Mouse (Mus musculus): ENCODE measurements around the gene Ccdc8. TPM values are rescaled to one million over a fixed set of nuclear protein-coding genes. Genes with fewer than 3 reads are reported as not detected.
A peak's percentile ranks its signal among the peaks of the same experiment; 100 is the strongest.

Gene Ccdc8
- total RNA-seq, 1 experiment from 2014 or later, result 0.38 TPM

DNA sequence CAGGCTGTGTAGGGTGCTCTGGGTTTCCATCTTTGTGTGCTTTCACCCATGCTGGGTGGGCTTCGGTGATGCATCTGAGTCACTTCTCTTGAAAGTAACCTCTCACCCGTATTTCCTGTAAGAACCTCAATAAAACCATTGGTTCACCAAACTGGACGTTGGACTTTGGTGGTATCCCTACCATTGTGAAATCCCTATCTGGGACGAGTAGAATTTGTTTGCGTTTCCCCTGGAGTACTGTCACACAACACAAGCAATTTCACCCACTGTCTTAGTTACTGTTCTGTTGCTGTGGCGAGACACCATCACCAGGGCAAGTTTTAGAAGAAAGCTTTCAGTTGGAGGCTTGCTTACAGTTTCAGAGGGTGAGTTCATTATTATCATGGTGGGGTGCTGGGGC is 24.1 kb upstream of the Ccdc8 start:
- no peak for ATAC-seq (replicated peaks; ENCODE audit: insufficient number of reproducible peaks, low FRiP score, low TSS enrichment, poor library complexity, severe bottlenecking)

DNA sequence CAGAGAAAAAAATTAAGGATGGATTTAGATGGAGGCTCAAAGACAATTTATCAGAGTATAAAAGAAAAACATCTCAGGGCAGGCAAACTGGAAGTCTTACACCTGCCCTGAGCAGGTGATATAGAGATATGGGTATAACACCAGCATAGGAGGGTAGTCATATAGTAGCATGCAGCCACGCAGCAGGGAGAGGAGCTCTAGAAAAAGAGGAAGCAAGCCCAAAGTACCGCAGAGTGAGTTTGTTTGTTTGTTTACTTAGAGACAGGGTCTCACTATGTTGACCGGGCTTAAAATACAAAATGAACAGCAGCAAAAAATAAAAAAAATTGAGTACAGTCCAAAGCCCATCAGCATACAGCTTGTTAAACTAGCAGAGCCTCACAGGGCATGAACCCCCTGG is 21.3 kb upstream of the Ccdc8 start:
- ATAC-seq (replicated peaks; ENCODE audit: insufficient number of reproducible peaks, low FRiP score, low TSS enrichment, poor library complexity, severe bottlenecking), result no peak

DNA sequence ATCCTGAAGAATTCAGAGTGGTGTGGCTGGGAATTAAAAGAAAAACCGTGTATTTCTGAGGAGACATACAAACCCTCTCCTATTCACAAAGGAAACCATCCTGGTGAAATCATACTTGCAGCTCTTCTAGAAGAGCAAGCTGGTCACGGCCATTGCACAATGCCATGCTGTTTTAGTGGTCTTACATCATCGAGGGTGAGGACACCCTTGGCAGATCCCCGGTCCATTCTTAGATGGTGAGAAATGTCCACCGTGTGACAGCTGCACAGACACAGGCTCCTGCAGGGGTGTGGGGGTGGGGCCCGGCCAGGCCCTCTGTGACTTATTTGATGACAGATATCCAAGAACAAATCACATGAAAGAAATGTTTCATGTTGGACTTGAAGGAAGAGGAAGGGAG is 18.5 kb upstream of the Ccdc8 start:
- peak; percentile 61 for ATAC-seq (replicated peaks; ENCODE audit: insufficient number of reproducible peaks, low FRiP score, low TSS enrichment, poor library complexity, severe bottlenecking)

DNA sequence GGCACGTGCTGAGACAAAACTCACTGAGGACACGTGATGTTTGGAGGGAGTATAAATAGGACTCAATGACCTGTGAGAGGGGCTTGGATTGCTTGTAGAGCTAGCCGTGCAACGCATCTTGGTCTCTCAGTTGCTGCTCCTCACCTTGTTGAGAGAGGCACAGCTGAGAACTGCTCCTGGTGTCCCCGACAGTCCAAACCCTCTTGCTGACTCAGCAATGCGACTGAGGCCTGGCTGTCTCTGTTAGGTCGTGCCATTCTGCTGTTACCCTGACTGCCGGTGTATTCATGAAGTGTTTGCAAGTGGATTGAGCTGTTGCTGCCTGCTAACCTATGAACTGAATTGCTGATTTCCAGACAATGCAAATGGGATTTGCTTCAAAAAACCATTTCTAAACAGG is 16.2 kb upstream of the Ccdc8 start:
- ATAC-seq (replicated peaks; ENCODE audit: insufficient number of reproducible peaks, low FRiP score, low TSS enrichment, poor library complexity, severe bottlenecking), result no peak

DNA sequence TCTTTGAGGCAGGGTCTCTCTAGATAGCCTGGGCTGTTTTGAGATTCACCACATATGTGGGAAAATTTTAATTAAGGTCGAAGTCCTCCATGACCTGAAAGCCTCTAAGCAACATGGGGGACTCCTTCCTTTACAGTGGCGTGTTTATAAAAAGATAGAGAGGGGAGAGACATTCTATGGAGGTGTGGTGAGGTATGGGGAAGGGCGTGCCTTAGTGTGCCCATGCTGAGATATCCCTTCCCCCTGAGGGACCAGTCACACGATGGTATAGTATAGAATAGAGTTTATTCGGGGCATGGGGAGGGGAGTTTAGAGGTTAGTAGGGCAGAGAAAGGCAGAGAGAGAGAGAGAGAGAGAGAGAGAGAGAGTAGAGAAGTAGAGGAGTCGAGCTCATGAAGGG is 14.3 kb upstream of the Ccdc8 start:
- ATAC-seq (replicated peaks; ENCODE audit: insufficient number of reproducible peaks, low FRiP score, low TSS enrichment, poor library complexity, severe bottlenecking), result no peak

DNA sequence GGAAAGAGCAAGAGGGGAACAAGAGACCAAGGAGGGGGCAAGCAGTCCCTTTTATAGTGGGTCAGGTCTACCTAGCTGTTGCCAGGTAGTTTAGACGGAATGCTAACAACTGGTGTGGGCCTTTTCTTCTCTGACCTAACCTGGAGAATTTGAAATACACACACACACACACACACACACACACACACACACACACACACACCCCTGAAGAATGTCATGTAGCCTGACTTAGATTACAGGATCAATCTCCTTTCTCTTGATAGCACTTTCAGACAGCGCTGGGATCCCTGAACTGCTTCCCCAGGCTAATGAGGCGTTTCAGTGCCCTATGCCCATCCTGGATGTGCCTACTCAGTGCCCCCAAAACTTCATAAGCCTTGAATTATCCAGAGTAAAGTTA is 13.9 kb upstream of the Ccdc8 start:
- no peak for ATAC-seq (replicated peaks; ENCODE audit: insufficient number of reproducible peaks, low FRiP score, low TSS enrichment, poor library complexity, severe bottlenecking)

DNA sequence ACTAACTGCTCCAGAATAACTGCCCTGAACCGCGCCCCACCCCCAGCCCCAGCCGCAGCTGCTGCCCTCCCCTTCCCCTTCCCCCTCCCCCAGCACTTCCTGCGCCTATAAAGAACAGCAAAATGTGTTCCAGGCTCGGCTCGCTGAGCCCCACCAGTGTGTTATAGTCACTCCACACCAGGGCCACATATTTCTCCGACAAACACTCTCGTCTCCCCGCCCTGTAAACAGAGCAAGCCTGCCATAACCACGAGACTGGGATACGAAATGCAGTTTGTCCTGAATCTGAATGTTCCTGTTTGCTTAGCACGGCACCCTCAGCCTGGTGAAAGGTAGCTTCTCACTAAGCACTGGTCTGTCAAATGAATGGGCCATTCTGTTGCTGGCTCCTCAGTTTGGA is 12.2 kb upstream of the Ccdc8 start:
- ATAC-seq (replicated peaks; ENCODE audit: insufficient number of reproducible peaks, low FRiP score, low TSS enrichment, poor library complexity, severe bottlenecking), result no peak

DNA sequence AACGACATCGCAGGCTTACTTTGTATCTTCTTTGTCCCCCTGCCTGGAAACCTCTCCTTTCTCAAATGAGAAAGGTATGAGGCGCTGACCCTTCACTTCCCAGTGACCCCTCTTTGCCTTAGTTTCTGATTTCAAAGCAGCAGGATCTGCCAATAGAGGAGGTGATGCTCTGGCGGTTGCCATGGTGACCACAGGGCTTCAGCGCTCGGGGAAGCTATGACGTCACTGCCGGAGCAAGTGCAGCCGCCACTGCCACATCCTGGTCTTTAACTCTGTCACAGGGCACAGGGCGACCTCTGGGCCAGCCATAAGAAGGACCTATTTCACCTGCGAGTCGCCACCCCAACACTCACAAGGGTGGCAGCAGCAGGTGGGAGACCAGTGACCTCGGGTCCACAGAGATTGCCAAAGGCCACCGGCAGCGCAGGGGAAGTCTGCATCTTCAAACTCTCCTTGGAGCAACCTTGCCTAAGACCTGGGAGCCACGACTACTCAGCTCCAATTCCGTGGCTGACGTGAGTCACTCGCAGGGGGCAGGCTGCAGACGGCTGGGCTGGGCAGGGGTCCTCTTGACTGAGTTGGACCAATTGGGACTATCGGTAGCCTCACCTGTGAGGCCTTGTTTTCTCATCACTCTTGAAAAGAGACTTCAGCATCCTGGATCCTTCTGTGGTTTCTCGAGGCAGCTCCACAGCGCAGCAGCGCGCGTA is 9.5 kb upstream of the Ccdc8 start, which contains the start of gene Gm42372:
Gm42372 (plus strand) TSS at position 228 of the 710 bp plus-strand sequence.
- peak; percentile 77 for ATAC-seq (replicated peaks; ENCODE audit: insufficient number of reproducible peaks, low FRiP score, low TSS enrichment, poor library complexity, severe bottlenecking)

DNA sequence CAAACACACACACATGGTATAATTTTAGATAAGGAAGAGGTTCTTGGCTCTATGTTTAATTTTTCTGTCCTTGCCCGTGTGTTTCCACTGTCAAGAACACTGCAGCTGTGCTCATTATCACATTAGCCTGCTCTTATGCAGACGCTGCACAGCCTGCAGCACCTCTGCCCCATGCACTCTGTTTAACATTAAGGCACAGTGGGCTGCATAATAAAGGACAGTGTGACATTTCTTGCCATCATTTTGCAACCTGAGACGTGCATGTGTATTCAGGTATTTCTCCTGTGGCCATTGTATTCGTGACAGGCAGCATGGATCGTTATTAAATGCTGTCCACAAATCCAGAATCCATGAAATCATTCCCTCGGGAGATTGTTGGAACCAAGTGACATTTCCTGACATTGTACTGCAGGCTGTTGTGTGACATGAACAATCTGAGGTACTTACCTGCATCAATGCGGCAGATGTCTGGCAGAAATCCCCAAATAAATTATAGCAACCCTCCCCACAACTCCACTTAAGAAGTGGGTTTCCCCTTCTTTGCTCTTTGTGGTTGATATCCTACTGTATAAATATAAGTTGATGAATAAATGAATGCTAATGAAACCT is 4.9 kb upstream of the Ccdc8 start:
- no peak for ATAC-seq (replicated peaks; ENCODE audit: insufficient number of reproducible peaks, low FRiP score, low TSS enrichment, poor library complexity, severe bottlenecking)

DNA sequence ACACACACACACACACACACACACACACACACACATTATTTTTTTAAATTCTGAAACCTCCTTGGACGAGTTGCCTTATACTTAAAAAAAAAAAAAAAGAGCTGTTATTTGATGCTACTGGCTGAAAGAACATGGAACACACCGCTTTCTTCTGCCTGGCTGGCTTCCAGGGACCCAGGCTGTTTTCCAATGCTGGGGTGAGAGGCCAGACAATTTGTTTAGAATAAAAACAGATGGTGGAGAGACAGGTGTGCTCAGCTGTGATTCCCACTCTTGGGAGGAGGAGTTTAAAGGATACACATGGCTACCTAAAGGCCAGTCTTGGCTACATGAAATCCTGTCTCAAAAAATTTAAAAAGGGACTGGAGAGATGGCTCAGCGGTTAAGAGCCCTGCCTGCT is 4.1 kb upstream of the Ccdc8 start:
- ATAC-seq (replicated peaks; ENCODE audit: insufficient number of reproducible peaks, low FRiP score, low TSS enrichment, poor library complexity, severe bottlenecking), result no peak

DNA sequence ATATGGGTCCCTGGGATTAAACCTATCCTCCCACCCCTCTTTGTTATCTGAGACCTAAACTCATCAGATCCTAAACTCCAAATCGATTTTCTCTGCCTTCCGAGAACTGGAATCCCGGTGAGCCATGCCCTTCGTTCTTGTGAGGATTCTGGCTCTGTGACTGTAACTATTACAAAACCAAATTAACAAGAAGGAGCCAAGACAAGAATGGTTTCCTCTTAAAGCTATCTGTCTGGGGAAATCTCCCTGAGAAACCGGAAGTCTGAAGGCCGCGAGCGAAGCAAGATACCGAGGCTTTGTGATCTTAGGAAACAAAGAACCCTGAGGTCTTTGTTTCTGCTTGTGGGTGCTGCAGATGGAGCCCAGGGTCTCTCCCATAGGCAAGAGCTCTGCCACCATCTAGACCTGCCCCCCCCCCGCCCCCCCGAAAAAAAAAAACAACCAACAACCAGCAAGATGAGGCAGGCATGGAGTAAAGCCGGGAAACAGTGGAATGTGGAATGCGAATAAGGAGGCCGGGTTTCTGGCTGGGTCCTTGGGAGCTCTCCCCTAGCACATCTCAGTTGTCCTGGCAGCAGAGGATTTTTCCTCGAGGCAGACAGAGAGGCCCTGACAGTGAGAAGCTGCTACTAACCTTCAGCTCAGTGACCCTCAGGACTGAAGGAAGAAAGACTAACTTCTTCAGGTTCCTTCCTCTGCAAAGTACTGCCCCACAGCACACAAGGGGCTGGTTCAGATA is 2.3 kb upstream of the Ccdc8 start:
- ATAC-seq (replicated peaks; ENCODE audit: insufficient number of reproducible peaks, low FRiP score, low TSS enrichment, poor library complexity, severe bottlenecking), result no peak

DNA sequence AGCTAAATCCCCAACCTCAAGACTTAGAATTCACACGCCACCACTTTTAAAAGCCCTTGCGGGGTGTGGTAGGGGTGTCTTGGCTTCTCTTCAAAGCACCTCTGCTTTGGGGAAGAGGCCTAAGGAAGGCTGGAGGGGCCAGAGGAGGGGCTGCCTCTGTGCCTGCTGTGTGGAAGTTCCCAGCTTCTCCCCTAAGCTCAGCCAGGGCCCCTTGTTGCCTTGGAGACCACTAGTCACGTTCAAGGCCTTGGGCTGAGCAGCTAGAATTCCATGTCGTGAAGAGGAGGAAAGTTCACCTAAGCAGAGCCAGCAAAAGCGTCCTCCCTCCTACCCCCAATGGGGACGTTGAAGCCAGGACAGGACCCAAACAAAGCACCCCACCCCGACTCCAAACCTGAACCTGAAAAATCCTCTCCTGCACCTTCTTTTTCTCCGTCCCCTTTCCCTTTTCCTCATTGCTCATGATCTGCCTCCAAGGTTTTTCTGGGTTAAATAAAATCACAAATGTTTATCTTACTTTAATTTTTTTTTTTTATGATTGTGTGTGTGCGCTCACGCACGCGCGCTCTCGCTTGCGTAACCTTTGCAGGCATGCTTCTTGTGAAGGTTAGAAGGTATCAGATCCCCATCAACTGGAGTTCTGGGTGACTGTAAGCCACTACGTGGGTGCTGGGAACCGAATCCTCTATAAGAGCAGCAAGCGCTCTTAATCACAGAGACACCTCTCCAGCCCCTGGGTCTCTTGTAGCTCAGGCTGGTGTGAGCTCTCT is 642 bp upstream of the Ccdc8 start:
- ATAC-seq (replicated peaks; ENCODE audit: insufficient number of reproducible peaks, low FRiP score, low TSS enrichment, poor library complexity, severe bottlenecking), result no peak

DNA sequence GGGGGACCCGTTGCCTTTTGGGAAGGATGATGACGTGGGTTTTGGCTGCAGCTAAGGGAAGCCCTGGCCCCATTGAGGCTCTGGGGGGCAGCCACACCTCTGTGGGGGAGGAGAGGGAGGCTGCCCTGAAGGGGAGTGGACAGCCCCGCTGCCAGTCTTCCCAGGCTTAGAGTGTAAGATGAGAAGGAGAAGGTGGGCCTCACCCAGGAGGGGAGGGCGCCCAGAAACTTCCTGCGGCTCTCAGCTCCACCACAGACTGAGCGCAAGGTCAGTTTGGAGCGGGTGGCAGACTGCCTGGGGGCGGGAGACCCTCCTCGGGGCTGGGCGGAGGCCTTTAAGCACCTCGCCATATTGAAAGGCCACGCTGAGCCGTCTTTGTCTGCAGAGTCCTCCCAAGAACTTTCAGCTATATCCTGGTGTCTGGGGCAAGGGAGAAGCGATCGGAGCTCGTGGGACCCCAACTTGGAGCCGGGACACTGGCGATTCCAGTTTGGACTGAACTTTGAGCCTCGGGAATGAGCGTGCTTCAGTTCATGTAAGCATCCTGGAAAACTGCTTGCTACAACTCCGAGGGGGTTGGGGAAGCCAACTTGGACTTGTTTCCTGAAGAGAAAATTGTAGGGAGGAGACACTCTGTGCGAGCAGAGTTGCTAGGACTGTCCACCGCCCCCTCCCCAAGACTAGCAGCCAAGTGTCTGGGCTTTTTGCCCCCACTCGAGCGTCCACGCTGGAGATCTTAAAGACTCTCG is 1.3 kb downstream of the Ccdc8 start:
- 0 out of 2 replicates have a peak, but pooled peaks have one; percentile 20 for ATAC-seq (replicated peaks; ENCODE audit: insufficient number of reproducible peaks, low FRiP score, low TSS enrichment, poor library complexity, severe bottlenecking)

DNA sequence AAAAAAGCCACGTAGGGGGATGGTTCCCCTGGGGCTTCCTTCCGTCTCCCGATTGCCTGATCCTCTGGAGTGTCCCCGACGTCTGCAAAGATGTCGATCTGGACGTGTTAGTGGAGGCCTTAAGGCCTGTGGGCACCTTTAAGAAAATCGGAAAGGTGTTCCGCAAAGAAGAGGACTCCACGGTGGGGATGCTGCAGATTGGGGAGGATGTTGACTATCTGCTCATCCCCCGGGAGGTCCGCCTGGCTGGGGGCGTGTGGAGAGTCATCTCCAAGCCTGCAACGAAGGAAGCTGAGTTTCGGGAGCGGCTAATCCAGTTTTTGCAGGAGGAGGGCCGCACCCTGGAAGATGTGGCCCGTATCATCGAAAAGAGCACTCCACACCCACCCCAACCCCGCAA is 1.9 kb downstream of the Ccdc8 start:
- no peak for ATAC-seq (replicated peaks; ENCODE audit: insufficient number of reproducible peaks, low FRiP score, low TSS enrichment, poor library complexity, severe bottlenecking)

DNA sequence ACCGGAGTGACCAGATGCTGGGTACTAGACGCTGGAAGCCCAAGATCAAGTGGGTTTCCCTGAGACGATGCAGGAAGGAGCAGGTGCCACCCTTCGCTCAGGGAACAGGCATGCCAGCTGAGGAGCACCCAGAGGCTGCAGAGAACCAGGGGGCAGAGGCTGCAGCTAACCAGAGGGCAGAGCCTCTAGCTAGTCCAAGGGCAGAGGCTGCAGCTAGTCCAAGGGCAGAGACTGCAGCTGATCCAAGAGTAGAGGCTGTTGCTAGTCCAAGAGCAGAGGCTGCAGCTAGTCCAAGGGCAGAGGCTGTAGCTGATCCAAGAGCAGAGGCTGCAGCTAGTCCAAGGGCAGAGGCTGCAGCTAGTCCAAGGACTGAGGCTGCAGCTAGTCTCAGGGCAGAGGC is 2.8 kb downstream of the Ccdc8 start:
- no peak for ATAC-seq (replicated peaks; ENCODE audit: insufficient number of reproducible peaks, low FRiP score, low TSS enrichment, poor library complexity, severe bottlenecking)

DNA sequence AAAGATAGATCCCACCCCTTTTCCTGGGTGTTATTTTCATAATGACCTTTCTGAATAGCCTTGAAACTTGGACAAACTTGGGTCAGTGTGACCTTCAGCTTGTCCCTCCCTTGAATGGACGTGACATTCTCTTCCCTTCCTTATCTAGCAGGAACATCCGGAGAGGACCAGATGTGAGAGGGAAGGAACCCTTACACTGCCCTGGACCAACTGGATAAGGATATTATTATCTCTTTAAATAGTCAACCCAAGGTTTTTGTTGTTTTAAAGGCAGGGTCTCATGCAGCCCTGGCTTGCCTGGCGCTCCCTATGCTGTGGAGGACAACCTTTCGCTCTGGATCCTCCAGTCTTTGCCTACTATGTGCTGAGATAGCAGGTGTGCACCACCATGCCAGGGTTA is 6.7 kb downstream of the Ccdc8 start:
- ATAC-seq (replicated peaks; ENCODE audit: insufficient number of reproducible peaks, low FRiP score, low TSS enrichment, poor library complexity, severe bottlenecking), result no peak

DNA sequence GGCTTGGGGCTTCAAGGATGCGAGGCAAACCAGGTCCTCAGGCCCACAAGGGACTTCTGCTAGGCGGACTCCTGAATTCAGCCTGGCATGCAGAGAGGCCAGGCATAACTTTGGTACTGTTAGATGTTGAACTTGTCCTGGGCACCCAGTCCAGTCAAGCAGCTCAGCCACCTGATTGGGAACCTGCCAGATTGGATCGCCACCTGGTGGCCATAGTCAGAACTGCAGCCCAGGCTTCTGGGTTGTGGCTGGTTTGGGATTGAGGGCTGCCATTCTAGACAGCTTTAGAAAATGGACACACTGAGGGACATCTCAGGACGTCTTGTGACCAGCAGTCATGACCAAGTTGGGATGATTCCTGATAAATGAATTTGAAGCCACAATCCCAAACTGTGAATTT is 7.1 kb downstream of the Ccdc8 start:
- ATAC-seq (replicated peaks; ENCODE audit: insufficient number of reproducible peaks, low FRiP score, low TSS enrichment, poor library complexity, severe bottlenecking), result peak; percentile 62

DNA sequence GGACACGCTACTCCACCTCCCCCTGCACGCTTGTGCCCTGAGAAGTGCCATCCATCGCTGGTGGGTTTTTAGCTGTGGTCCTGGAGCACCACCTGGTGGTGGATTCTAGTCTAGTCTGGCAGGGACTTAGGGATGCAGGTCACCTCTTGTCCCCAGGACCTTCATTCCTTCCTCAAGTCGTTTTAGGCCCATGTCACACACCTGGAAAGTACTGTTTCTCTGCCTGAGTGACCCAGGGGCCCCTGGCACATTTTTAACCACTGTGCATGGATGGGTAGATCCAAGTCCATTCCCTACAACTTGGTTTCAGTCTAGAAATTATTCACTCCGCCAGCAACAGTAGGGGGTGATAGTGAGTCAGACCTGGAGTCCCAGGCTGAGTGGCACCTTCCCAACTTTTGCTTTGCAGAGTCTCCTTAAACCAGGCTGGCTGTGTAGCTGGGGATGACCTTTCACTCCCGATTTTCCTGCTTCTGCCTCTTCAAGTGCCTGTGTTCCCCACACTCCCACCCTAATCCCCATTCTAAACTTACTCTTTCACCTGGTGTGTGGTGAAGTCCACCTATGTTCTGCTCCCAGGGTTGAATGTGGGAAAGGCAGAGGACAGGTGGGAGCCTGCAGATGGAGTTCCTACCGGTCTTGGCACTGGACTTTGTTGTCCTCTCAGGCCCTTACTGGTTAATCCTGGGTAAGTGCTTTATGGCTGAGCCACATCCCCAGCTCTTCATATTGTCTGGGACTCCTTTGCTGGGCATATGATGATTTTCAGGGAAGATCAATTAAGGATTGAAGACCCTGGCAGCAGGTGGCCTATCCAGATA is 10.1 kb downstream of the Ccdc8 start:
- peak; percentile 60; the same call in 1 of the 2 replicates for ATAC-seq (replicated peaks; ENCODE audit: insufficient number of reproducible peaks, low FRiP score, low TSS enrichment, poor library complexity, severe bottlenecking)

Measured in monocyte, adult 5-6 weeks (primary cell).